Mouse (Mus musculus): ENCODE measurements around the gene 5730409E04Rik. TPM values are rescaled to one million over a fixed set of nuclear protein-coding genes. Genes with fewer than 3 reads are reported as not detected.

Gene 5730409E04Rik
- polyA plus RNA-seq, 1 experiment = 0.07 TPM

GRCm38 (mm10) chr4:126655356-126655755 lies 45.7 kb downstream of the 5730409E04Rik start:
- Histone ChIP-seq H3K9me3 (no peaks in the 10 kb centered on the region), H3K4me1 (no peaks in the 10 kb centered on the region), H3K36me3 (replicated peaks; ENCODE audit: low read length) (no peaks in the 10 kb centered on the region), H3K4me3 (replicated peaks) (no peak overlapping the region), H3K27me3 (replicated peaks) (peaks cover 37% of the 10 kb centered on the region)
- TF ChIP-seq FLI1 (IDR thresholded peaks at IDR 0.05; ENCODE audit: low read length) = no peak
- TF ChIP-seq GATA1 (IDR thresholded peaks at IDR 0.05; ENCODE audit: borderline replicate concordance, low read length) = no peak

DNA sequence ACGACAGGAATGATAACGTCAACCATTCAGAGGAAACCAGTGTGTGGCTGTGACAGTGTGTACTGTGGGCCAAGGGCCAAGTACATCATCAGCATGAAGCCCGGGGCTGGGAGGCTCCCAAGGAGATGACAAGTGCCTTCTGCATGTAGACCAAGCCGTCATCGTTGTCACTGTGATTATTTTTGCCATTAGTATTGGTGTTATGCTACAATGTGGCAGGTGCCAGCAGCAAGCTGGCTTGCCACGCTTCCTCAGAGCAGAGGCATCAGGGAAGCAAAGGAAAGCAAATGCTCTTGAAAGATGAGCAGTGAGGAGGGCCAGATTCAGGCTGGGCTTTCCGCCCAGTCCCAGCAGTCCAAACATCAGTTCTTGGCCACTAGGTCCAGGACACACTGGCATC lies 51.6 kb downstream of the 5730409E04Rik start:
- peaks cover 3% of the 10 kb centered on the region; the same call in 1 of the 2 replicates for H3K4me1 ChIP-seq
- H3K9me3 ChIP-seq = peaks cover 16% of the 10 kb centered on the region; the same call in 1 of the 2 replicates
- peaks cover 37% of the 10 kb centered on the region for H3K27me3 ChIP-seq (replicated peaks)
- no peaks in the 10 kb centered on the region for H3K36me3 ChIP-seq (replicated peaks; ENCODE audit: low read length)
- H3K4me3 ChIP-seq (replicated peaks) = no peak overlapping the region
- no peak for TF ChIP-seq GATA1 (IDR thresholded peaks at IDR 0.05; ENCODE audit: borderline replicate concordance, low read length)
- TF ChIP-seq FLI1 (IDR thresholded peaks at IDR 0.05; ENCODE audit: low read length) = no peak

Other genes with a start within 250 kb of the 5730409E04Rik start
- gene Ago3, start 180.3 kb upstream of the 5730409E04Rik start, polyA plus RNA-seq (2012; ENCODE audit: insufficient read depth, low replicate concordance) = 0.02 and 4.4 TPM in 2 replicates
- gene Ago1, start 141.2 kb upstream of the 5730409E04Rik start, polyA plus RNA-seq (2012; ENCODE audit: insufficient read depth, low replicate concordance) = 2.3 and 3.6 TPM in 2 replicates
- 0.02 TPM in 1 of 2 replicates, not detected in the other for gene Ago4, start 76.3 kb upstream of the 5730409E04Rik start, polyA plus RNA-seq (2012; ENCODE audit: insufficient read depth, low replicate concordance)
- 1.7 TPM in 1 of 2 replicates, not detected in the other for gene Clspn, start 52.9 kb upstream of the 5730409E04Rik start, polyA plus RNA-seq (2012; ENCODE audit: insufficient read depth, low replicate concordance)
- 40.3 and 113 TPM in 2 replicates for gene Psmb2, start 67.8 kb downstream of the 5730409E04Rik start, polyA plus RNA-seq (2012; ENCODE audit: insufficient read depth, low replicate concordance)
- not detected in 2 replicates for gene Tfap2e, start 126.4 kb downstream of the 5730409E04Rik start, polyA plus RNA-seq (2012; ENCODE audit: insufficient read depth, low replicate concordance)
- 33.6 and 37.4 TPM in 2 replicates for gene Ncdn, start 143.6 kb downstream of the 5730409E04Rik start, polyA plus RNA-seq (2012; ENCODE audit: insufficient read depth, low replicate concordance)
- gene AU040320, start 143.7 kb downstream of the 5730409E04Rik start, polyA plus RNA-seq (2012; ENCODE audit: insufficient read depth, low replicate concordance) = 18.6 and 47.8 TPM in 2 replicates

Data from megakaryocyte, embryonic 14.5 days (primary cell).